Mouse (Mus musculus) E14TG2a.4 (cell line): ENCODE measurements around the gene Hs2st1.
A peak's percentile ranks its signal among the peaks of the same experiment; 100 is the strongest.

Experiments
- H3K27me3 ChIP-seq: 2 replicates; pipeline ENCODE4 v1.6.1; 2014; ENCODE audit warnings: low read length, control low read depth; ENCODE audit not compliant: insufficient read depth
- H3K36me3 ChIP-seq: 2 replicates; pipeline ENCODE4 v1.6.1; 2014; ENCODE audit warnings: low read length, control low read depth; ENCODE audit not compliant: insufficient read depth
- H3K4me1 ChIP-seq: replicated peaks from 2 replicates; pipeline ENCODE4 v1.6.1; 2014; ENCODE audit warnings: low read depth, low read length, control low read depth
- H3K4me3 ChIP-seq: replicated peaks from 2 replicates; pipeline ENCODE4 v1.5.1; 2014; ENCODE audit warnings: mild to moderate bottlenecking, low read length
- H3K9me3 ChIP-seq: 2 replicates; pipeline ENCODE4 v1.6.1; 2014; ENCODE audit warnings: low read length, control low read depth
- CTCF ChIP-seq: conservative IDR thresholded peaks from 2 replicates; pipeline ENCODE4 v1.5.1; 2014; ENCODE audit warnings: low read length
- NANOG ChIP-seq: IDR thresholded peaks from 2 replicates; pipeline ENCODE4 v1.6.1; 2014; ENCODE audit warnings: borderline replicate concordance, low read length, mixed read lengths
- POU5F1 ChIP-seq: IDR thresholded peaks from 2 replicates; pipeline ENCODE4 v1.6.1; 2014; ENCODE audit warnings: low read length, borderline replicate concordance

Gene Hs2st1

DNA sequence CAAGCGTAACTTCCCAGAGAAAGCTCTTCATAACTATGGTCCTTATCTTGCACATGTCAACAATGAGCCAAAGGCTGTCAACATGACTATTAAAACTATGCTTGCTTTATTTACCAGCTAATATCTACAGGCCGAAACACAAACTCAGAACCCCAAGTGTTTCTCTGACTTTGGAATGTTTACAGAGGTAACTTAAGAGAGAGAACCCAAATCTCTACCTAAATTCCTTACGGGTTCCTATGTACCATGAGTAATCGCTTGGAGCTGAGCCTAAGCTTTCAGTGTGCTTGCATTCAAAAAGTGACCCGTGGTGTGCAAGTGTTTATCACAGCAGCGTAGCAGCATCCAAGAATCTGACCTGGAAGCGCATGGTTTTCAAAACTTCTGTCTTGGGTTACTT is 4.8 kb downstream of the Hs2st1 start:
- no peak for TF ChIP-seq POU5F1
- TF ChIP-seq NANOG = no peak
- TF ChIP-seq CTCF = no peak
- Histone ChIP-seq H3K27me3 (peaks cover 15% of the 10 kb centered on the region), H3K9me3 (no peaks in the 10 kb centered on the region), H3K4me1 (peaks cover 41% of the 10 kb centered on the region), H3K4me3 (no peak overlapping the region), H3K36me3 (no peaks in the 10 kb centered on the region)

DNA sequence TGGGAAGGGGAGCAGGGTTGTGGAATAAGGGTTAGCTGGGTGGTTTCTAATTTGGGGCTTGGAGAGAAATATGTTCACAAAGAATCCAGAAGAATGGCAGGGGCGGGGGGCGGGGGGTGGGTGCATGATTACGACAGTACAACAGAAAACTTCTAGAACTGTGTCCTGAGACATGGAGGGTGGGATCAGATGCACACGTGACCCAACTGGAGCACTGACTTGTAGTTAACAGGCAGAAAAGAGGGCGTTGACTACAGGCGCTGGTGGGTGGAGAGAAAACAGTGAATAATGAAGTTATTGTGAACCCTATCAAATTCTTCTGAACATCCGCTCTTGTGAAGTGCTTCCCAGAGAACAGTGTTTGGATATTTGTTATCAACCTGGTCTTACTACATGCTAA is 6.1 kb downstream of the Hs2st1 start:
- peaks cover 39% of the 10 kb centered on the region for H3K4me1 ChIP-seq
- TF ChIP-seq CTCF (no peak), NANOG (no peak), POU5F1 (no peak)

DNA sequence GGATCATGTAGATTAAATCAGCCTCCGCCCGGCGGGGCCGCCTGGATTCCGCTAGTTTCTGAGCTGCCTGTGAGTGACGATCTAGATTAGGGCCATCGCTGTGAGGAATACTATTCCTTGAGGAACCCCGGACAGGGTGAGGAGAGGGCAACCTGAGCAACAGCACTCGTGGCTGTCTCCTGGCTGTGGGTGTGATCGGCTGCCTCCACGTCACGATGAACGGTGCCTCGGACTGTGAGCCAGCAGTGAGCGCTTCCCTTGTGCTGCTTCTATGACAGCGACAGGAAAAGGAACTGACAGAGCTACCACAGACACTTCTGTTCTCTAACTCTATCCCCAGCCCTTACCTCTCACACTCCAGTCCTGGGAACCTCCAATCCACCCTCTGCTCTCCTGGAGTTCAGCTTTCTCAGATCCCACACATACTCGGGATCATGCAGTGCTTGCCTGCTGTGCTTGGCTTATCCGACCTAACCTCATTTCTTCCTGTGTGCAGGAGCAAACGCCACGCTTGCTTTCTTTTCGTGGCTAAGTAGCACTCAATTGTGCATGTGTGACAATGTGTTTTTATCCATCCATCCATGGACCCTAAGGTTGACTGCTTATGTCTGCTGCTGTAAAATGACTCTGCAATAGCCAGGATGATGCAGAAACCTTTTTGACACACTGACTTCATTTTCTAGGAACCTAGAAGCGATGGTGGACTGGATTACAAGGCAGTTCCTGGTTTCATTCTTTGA is 8.3 kb downstream of the Hs2st1 start:
- Histone ChIP-seq H3K9me3 (no peaks in the 10 kb centered on the region), H3K36me3 (no peaks in the 10 kb centered on the region), H3K4me1 (peaks cover 43% of the 10 kb centered on the region), H3K4me3 (peak overlapping the region; percentile 43), H3K27me3 (no peaks in the 10 kb centered on the region; the same call in 1 of the 2 replicates)
- TF ChIP-seq POU5F1 (no peak), CTCF (no peak), NANOG (0 out of 2 replicates have a peak, but pooled peaks have one; percentile 6)

More for the DNA sequence above, 6.1 kb downstream of the Hs2st1 start:
- no peaks in the 10 kb centered on the region for H3K36me3 ChIP-seq
- no peaks in the 10 kb centered on the region for H3K9me3 ChIP-seq
- no peak overlapping the region for H3K4me3 ChIP-seq
- peaks cover 10% of the 10 kb centered on the region for H3K27me3 ChIP-seq

DNA sequence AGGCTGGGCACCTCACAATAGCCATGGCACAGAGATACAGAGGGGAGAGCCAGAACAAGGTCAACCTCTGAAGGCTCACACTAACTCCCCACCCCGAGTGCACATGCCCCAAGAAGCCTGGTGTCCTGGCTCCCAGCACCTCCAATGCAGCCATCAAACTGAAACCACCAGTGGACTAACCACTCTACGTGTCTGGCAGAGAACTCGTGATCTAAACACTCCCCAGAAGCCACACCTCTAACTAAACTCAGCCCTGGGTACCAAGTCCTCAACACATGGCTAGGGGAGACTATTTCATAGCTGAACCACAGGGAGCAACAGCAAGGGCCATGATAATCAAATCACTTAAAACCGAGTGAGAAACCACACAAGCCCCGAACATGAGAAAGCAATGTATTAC is 11.7 kb downstream of the Hs2st1 start:
- TF ChIP-seq CTCF (no peak), NANOG (no peak), POU5F1 (no peak)
- peaks cover 60% of the 10 kb centered on the region for H3K4me1 ChIP-seq
- no peaks in the 10 kb centered on the region; the same call in 1 of the 2 replicates for H3K27me3 ChIP-seq
- no peaks in the 10 kb centered on the region for H3K36me3 ChIP-seq
- no peaks in the 10 kb centered on the region for H3K9me3 ChIP-seq
- no peak overlapping the region for H3K4me3 ChIP-seq

DNA sequence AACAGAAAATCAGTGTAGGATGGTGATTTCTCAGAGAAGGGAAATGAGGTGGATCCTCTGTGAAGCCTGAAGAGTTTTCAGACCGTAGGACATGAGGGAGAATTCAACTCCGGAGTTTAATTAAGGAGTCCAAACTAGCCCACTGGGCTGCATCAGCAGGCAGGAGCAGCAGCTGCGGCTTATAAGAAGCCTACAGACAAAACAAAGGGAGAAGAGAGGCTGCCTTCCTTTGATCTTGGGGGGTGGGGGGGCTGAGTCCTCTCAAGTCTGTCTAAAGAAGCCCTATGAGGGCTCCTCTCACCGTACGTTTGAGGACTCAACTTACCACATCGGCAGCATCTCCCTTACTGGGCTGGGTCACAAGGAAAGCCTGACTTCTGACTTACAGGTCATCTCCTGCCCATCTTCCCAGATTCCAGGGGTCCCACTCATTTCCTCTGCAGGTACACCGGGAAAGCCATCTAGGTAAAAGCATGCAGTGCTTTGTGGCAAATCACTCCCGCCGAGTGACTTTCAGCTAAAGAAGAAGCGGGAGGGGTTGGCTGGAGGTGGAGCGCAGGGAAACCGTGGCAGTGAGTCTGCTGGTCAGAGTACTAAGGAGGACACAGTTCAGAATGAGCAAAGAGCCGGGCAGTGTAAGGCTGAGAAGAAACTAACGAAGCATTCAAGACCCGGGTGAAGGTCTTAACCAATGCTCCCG is 13.2 kb downstream of the Hs2st1 start:
- no peaks in the 10 kb centered on the region; the same call in 1 of the 2 replicates for H3K27me3 ChIP-seq
- H3K4me3 ChIP-seq = peak overlapping the region; percentile 68
- peaks cover 55% of the 10 kb centered on the region for H3K4me1 ChIP-seq
- TF ChIP-seq POU5F1 (no peak), NANOG (no peak)
- H3K9me3 ChIP-seq = no peaks in the 10 kb centered on the region
- H3K36me3 ChIP-seq = no peaks in the 10 kb centered on the region

DNA sequence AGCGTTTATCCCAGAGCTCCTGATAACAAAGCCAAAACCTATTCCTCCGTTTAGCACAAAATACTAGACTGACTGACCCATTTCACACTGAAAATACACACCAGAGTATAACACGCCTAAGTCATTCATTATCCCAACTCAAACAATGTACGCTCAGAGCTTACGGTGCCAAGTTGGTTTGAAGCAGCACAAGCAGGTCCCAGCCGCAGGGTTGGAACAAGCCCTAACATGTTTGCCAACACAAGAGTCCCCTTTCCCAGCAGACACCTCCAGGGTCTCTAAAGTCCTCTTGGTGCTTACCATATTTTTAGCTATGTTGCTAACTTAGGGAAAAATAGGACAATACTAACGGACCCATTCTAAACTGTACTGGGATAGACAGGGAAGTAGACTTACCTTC is 14.8 kb downstream of the Hs2st1 start:
- no peaks in the 10 kb centered on the region; the same call in 1 of the 2 replicates for H3K27me3 ChIP-seq
- TF ChIP-seq CTCF = no peak
- no peak for TF ChIP-seq NANOG
- no peak for TF ChIP-seq POU5F1
- no peak overlapping the region for H3K4me3 ChIP-seq
- no peaks in the 10 kb centered on the region for H3K36me3 ChIP-seq
- H3K9me3 ChIP-seq = no peaks in the 10 kb centered on the region
- H3K4me1 ChIP-seq = peaks cover 44% of the 10 kb centered on the region

DNA sequence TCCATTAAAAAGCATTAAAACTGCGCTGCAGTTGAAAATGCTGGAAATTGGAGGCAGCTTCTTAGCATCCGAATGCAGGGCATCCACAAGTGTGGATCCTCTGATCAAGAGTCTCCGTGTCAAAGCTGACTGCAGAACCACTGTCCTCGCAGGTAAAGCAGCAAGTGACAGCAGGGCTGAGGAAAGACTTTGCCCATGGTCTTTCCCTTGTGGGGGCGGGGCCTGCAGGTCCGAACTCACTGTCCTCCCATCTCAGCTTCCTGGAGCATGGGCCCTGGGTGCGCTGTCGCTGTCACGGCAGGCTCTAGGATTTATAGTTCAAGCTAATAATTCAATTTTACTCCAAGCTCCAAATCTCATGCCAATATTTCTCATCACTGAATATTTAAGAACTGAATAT is 15.5 kb downstream of the Hs2st1 start:
- H3K27me3 ChIP-seq = no peaks in the 10 kb centered on the region; the same call in 1 of the 2 replicates
- TF ChIP-seq POU5F1 (no peak), NANOG (no peak), CTCF (no peak)
- no peaks in the 10 kb centered on the region for H3K36me3 ChIP-seq

DNA sequence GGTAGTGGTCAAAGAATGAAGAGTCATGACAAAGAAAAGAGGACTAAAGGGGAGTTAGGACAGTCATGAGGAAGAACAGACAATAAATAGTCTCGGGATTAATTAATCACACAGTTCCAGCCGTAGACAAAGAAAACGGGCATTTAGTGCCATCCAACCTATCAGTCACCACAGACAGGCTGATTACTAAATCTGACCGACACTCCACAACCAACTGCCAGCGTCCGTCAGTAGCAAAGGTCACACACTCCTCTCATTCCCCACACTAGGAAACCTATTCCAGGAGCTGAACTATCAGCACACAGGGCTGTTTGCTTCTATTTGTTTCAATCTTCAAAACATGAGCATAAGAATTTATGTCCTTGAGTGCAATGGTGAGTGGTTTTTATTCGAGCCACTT is 16.0 kb downstream of the Hs2st1 start:
- Histone ChIP-seq H3K4me1 (peaks cover 48% of the 10 kb centered on the region), H3K9me3 (no peaks in the 10 kb centered on the region), H3K36me3 (no peaks in the 10 kb centered on the region), H3K4me3 (no peak overlapping the region), H3K27me3 (no peaks in the 10 kb centered on the region; the same call in 1 of the 2 replicates)
- TF ChIP-seq CTCF = no peak
- TF ChIP-seq POU5F1 = no peak
- no peak for TF ChIP-seq NANOG

More for the DNA sequence above, 15.5 kb downstream of the Hs2st1 start:
- Histone ChIP-seq H3K9me3 (no peaks in the 10 kb centered on the region), H3K4me1 (peaks cover 48% of the 10 kb centered on the region), H3K4me3 (0 out of 2 replicates have a peak overlapping the region, but pooled peaks have one; percentile 26)

DNA sequence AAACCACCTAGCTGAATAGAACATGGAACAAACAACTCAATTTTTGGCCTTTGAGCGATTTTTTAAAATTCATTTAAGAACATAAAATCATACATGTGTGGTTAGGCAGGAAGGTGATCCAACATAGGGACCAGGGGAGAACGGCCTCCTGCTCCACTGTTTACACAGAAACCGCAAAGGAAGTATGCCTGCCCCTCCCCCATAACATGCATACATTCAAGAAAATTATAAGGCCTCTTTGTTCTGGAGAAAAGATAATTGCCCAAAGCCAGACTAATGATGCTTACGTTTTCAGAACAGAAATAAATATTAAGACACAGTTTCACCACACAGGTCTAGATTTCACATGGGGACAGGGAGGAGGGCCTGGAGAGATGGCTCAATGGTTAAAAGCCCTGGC is 18.6 kb downstream of the Hs2st1 start:
- no peaks in the 10 kb centered on the region for H3K36me3 ChIP-seq
- no peaks in the 10 kb centered on the region for H3K9me3 ChIP-seq
- H3K4me1 ChIP-seq = peaks cover 28% of the 10 kb centered on the region
- TF ChIP-seq CTCF (no peak), POU5F1 (no peak), NANOG (no peak)
- no peak overlapping the region for H3K4me3 ChIP-seq
- no peaks in the 10 kb centered on the region for H3K27me3 ChIP-seq
